Mouse (Mus musculus) CH12F3 (cell line): Measurements from ENCODE around the gene Ubox5.
"Not testable (repeated sequence)": the region's sequence is repeated elsewhere in the genome, so short reads cannot be mapped to it uniquely, and the experiment has no call there.

Experiments
- in situ Hi-C: fragments of 300-500 bp; cut with MboI; formaldehyde crosslinking; loops from 2 replicates; pipeline ENCODE4 v1.14.3; 2020; ENCODE audit warnings: low sequenced_read_pairs

Gene Ubox5

DNA sequence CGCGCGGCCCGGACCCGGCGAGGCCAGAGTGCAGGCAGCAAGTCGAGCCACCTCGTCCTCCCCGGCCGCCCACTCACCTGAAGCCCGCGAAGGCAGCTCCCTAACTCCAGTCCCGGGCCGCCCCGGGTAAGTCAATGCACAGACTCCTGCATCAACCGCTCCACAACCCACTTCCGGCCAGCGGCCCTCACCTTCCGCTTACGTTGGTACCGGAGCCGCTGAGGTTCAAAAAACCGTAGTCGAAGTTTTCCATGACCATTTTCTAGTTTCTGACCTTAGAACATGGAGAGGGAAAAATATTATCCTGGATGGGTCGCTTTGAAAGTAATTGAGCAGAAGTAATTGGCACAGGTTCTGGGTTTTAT lies at the start of gene Ubox5, which contains the start of gene Fastkd5:
TSS of gene Ubox5 (minus strand) at position 200 of the 365 bp plus-strand sequence.
TSS of gene Fastkd5 (minus strand) at position 189 of the 365 bp plus-strand sequence.
- in situ Hi-C loops = no loop called here

DNA sequence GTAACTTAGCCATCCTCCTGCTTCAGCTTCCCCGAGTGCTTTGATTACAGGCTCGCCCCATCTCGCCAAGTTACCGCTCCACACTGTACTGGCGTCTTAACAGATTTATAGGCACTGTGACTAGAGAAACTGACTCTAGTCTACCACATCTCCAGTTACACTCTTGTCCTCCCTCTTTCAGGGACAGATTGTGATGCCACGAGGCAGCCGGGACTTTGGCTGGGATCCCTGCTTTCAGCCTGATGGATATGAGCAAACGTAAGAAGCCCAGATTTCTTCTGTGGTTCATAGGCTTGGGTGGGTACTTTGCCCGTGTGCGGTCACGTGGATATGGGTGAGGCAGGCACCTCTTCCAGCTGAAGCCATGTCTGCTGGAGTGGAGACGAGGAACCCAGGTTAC lies 49.3 kb upstream of the Ubox5 start:
- in situ Hi-C loops = no loop called here

DNA sequence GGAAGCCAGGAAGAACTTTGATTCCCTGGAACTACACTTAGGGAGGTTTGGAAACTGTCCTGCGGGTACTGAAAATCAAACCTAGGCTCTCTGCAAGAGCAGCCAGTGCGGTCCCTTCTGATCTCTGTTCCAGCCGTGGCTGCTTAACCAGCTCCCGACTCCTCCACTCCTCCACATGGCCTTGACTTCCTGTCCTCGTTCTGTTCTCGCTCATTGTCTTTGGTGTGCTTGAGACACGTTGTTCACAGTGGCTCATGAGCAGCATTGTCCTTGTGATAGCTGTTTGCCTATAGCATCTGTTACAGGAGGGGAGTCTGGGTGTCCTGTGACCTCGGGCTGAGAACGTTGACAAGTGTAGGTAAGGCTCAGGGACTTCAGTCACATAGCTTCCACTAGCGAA lies 47.4 kb upstream of the Ubox5 start:
- in situ Hi-C loops = no loop called here

GRCm38 (mm10) chr2:130667559-130667958 lies 37.7 kb upstream of the Ubox5 start, which contains the start of gene Itpa:
Gene Itpa (plus strand): TSS chr2:130667610.
- in situ Hi-C loops = no loop called here

- in situ Hi-C loops = no loop called here
These were observed 34.4 kb upstream of the Ubox5 start, which contains the start of gene Ddrgk1 for GRCm38 (mm10) chr2:130664102-130664701. Gene Ddrgk1 (minus strand): TSS chr2:130664659.

DNA sequence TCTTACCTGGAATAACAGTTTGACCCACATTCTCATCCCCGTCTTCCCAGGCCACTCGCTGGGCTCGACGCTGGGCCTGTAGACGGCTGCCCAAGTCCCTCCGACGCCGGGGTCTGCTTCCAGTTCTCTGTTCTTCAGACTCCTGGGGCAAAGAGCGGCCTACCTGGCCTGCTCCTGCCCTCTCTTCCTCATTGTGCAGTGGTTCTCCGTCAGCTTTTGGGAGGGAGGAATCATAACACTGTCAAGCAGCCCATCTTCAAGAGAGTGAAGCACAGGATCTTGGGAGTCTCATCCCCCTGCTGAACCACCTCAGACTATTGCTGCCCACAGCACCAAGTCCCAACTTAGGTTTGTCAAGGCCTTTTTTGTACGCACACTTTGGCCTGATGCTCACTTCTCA lies 33.5 kb upstream of the Ubox5 start:
- in situ Hi-C loops = no loop called here

GRCm38 (mm10) chr2:130658530-130658929 lies 28.7 kb upstream of the Ubox5 start:
- in situ Hi-C loops = no loop called here

GRCm38 (mm10) chr2:130657541-130657940 lies 27.7 kb upstream of the Ubox5 start:
- in situ Hi-C loops = no loop called here

GRCm38 (mm10) chr2:130656536-130656935 lies 26.7 kb upstream of the Ubox5 start:
- in situ Hi-C loops = no loop called here

- in situ Hi-C loops = no loop called here
These were observed 26.0 kb upstream of the Ubox5 start for GRCm38 (mm10) chr2:130655660-130656339.

DNA sequence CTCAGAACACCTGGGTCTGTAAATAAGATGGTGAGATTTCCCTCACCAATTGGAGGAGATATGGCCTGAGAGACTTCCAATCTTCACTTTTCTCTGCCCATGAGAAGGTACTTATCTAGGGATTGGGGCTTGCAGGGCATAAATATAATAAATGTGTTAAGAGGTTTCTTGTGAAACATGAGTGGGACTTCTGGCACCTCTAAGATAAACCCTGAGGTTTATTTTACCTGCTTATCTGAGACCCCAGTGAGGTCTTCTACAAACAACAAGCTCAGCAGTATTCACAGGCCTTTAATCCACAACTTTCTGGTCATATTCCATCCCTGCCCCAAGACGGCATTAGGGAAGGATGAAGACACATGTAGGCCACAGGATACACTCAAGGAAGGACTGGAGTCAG lies 23.9 kb upstream of the Ubox5 start:
- in situ Hi-C loops = no loop called here

DNA sequence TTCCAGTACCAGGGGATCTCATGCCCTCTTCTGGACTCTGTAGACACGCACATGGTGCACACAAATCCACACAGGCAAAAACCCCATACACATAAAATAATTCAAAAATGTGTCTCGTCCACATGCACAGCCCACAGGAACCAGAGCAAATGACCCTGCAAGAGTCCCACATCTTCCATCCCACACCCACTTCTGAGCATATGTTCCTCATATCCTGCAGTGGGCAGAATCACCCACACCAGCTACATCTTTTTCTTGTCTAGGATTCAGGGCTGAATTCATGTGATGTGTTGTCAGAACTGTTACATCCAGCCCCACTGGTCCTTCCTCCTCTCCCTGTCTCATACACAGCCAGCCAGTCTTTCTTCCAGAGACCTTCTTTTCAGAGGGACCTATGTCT lies 23.5 kb upstream of the Ubox5 start:
- in situ Hi-C loops = no loop called here

GRCm38 (mm10) chr2:130649028-130649427 lies 19.2 kb upstream of the Ubox5 start:
- in situ Hi-C loops = not testable (repeated sequence)

DNA sequence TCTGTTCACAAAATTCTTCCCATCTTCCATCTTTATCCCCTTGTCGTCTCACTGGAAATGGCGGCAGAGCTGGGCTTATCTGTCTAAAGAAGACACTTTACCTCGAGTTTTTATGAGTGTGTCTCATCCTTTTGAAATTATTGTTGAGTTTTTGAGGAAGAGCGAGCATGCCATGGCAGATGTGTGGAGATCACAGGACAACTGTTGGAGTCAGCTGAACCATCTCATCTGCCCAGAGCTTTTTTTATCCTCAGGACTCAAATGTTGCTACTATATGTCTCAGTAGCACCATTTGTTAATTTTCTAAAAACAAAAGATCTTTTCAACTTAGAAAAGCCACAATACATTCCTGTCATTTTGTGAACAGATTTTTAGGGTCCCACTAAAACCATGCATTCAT lies 15.4 kb upstream of the Ubox5 start:
- in situ Hi-C loops = no loop called here

DNA sequence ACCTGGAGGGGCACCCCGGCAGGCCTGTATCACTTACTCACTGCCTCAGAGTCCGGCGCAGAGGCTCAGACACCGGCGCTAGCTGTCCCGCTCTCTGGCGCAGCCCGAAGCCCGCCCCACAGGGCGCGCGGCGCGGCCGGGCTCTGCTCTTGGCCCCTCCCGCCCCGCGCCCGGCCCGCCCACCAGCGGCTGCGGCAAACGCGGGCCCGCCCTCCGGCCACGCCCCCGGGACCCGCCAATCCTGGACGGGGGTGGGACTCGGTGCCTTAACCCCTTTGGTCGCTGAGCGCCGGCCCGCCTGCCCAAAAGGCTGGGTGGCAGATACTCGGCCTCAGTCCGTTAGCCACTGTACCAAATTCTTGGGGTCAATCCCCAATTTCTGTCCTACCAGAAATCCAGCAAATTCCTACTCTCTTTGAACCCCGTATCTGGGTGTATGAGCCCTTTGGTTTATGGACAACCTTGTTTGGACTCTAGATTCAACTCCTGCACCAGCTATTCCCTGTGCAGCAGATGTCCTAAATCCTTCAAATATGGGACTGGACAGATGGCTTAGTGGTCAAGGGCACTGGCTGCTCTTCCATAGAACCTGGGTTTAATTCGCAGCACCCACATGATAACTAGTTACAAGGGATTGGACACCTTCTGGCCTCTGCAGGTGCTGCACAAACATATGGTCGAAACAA lies 13.0 kb upstream of the Ubox5 start, which contains the start of gene Lzts3:
TSS of gene Lzts3 (minus strand) at position 120 of the 686 bp plus-strand sequence.
- in situ Hi-C loops = no loop called here

GRCm38 (mm10) chr2:130642197-130642660 lies 12.4 kb upstream of the Ubox5 start:
- in situ Hi-C loops = no loop called here

GRCm38 (mm10) chr2:130641351-130642025 lies 11.7 kb upstream of the Ubox5 start:
- in situ Hi-C loops = no loop called here

- in situ Hi-C loops = no loop called here
These were observed 9.4 kb upstream of the Ubox5 start for GRCm38 (mm10) chr2:130639276-130639675.

- in situ Hi-C loops = no loop called here
These were observed 8.3 kb upstream of the Ubox5 start for GRCm38 (mm10) chr2:130638101-130638611.

DNA sequence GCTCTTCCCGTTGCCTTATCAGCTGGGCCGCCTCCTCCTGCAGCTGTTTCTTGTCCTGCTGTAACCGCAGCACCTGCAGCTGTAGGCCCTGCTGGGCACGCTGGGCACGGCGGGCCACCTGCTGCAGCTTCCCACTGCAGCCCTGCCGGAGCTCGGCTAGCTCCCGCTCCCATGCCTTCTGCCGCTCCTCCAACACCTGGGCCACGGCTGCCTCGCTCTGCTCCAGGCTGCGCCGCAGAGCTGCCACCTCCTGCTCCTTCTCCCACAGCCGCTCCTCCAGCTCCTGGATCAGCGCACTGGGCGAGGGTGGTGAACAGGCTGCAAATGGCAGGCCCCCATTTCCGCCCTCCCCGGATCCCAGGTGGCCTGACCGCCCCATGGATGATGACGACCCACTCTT lies 6.0 kb upstream of the Ubox5 start:
- in situ Hi-C loops = no loop called here
